Mouse (Mus musculus): ENCODE measurements around the gene Ankrd61.

DNA sequence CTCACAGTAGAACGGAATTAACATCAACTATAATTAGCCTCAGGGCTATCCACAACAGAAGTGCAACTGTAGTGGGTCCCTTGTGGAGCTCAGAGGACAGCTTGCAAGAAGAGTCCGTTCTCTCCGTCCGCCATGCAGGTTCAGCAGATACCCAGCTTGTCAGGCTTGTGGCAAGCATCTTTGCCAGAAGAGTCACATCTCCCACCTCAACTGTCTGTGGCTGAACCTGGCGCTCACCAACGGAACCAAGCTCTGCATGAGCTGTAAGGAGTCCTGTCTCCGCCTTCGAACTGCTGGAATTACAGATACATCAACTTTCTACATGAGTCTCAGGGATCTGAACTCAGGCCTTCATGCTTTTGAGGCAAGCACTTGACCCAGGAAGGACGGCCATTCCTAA, 38.7 kb upstream of the Ankrd61 start:
- TF ChIP-seq CTCF (IDR thresholded peaks at IDR 0.05; ENCODE audit: insufficient read depth, low read length): no peak
- TF ChIP-seq POLR2A (IDR thresholded peaks at IDR 0.05; ENCODE audit: borderline replicate concordance, extremely low read depth, low read depth, low read length): no peak

Measured in lung, adult 2 months (tissue).